Mouse (Mus musculus): ENCODE data around the gene Arhgap27.

DNA sequence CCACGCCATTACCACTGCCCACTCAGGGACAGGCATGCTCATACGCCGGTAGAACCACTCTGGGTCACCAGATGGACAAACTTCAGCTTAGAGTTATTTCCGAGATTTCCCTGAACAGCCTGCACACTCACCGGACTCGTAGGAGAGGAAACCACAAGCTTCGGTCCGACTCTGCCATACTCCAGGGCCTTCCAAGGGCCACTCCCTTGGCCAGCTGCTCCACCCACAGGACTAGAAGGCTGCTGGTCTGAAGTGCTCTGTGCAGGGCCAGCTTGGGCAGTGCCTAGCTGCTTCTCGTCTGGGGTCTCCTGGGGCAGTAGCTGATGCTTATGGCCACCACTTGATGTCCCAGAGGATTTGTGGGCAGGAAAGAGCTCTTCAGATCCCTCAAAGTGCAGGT, 23.3 kb upstream of the Arhgap27 start:
- no peak for TF ChIP-seq EP300 (IDR thresholded peaks at IDR 0.05; ENCODE audit: low read depth in 1 of 2, low read length in 2 of 2)
- no peak for TF ChIP-seq CHD2 (IDR thresholded peaks at IDR 0.05; ENCODE audit: low read length)
- no peak for TF ChIP-seq TCF12 (IDR thresholded peaks at IDR 0.05; ENCODE audit: low read depth, low read length)
- no peak for TF ChIP-seq CTCF (IDR thresholded peaks at IDR 0.05 in 2 of 3, conservative IDR thresholded peaks at IDR 0.05 in 1 of 3; ENCODE audit: control insufficient read depth in 1 of 3, insufficient read depth in 1 of 3, low read depth in 2 of 3, low read length in 3 of 3, poor library complexity in 1 of 3, severe bottlenecking in 1 of 3)
- no peak for TF ChIP-seq POLR2A (IDR thresholded peaks at IDR 0.05; ENCODE audit: control insufficient read depth in 1 of 2, insufficient read depth in 1 of 2, low read depth in 1 of 2, low read length in 2 of 2, poor library complexity in 1 of 2)
- TF ChIP-seq MAZ (IDR thresholded peaks at IDR 0.05; ENCODE audit: low read depth, low read length), result no peak

Data from MEL (cell line).